Mouse (Mus musculus) frontal cortex, postnatal 10 days (tissue): ENCODE measurements at regions not wholly inside any gene's neighbourhood (a gene's known extent, or its start where the extent isn't known, plus 50 kb on each side); places are given as distances from the start of the nearest gene placed in this dataset.

Source experiments
- DNase-seq, 2 experiments: peaks; one replicate each; pipeline ENCODE4 v3.0.0; 2022; ENCODE audit warnings: low spot score in 2 of 2, mixed read lengths in 1 of 2

DNA sequence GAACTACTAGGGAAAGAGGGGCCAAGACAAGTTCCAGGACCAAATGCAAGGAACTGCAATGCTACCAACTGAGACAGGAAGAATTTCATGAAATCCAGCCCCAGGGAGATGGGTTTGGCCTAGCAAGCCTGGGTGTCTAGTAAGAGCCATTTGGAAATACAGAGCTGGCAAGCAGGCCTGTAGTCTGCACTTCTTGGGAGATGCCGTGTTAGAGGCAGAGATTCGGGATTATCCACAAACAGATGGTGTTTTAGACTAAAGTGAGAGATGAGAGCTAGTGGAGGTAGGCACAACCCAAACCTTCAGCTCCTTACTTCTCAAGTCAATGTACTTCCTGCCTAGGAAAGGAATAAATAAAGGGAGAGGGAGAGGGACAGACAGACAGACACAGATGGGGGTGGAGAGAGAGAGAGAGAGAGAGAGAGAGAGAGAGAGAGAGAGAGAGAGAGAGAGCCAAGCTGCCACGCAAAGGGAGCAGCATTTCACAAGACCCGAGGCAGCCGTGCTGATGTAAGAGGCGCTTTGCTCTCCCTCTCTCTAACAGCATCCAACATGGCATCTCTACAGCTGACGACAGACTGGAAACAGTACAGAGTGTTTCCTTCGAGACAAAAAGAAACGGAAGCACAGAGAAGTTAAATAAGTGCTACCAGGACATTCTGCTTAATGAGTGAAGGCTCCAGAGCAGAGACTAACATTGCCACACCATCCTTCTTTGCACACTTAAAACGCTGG is 182.9 kb downstream of the Irs2 start:
- no peak for DNase-seq

DNA sequence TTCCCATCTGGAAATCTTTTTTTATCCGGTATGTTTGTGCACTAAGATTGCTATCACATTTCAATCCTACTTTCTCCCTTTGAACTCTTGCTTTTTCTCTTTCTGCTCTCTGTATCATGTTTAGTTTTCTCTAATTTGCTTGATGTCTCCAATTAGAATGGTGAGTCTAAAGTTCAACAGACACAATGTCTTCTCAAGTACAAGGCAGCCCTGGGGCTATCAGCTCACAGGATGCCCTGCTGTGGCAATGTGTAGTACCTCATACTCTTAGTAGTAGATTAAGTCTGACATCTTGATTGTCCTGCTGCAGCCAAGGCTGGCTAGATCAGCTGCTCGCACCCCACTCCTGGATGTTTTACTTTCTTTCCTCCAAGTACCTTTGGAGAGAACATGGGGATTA is 186.4 kb downstream of the Irs2 start:
- DNase-seq = no peak

DNA sequence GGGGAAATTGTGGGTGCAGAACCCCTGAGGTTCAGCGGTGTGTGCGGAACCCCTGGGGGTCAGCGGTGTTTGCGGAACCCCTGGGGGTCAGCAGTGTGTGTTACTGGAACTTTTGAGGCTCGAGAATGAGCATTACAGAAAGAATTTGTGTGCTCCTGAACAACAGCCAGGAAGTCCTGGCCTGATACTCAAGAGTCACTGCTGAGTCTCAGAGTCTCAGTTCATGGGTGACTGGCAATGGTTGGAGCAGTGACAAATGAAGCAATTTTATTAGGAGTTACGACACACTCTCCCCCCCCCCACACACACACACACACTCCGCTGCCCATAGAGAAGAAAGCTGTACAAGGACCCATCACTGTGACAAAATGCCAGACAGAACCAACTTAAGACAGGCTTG is 193.8 kb downstream of the Irs2 start:
- DNase-seq = no peak

DNA sequence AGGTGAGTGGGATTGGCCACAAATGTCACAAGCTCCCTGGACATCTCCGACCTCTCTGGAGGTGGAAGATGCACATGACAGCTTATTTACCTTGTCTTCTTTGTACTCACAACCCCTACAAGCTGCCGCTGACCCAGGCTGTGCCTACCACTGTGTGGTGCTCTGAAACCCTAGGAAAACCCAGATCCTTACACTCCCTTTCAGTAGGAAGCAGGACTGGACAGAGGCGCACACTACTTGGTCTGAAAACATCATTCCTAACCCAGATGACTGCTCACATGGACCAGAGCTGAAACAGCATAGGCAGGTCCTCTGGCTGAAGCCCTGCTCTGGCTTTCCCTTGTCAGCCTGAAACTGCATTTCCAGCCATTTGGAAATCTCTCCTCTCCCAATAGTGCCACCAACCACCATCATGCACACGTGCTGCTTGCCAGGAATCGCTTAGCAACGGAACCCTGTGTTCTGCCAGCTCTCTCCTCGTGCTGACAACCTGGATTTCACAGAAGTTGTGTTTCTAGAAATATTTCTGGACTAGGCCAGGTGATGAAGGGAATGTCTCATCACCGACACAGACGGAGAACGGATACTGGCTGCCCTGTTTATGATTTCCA is 196.1 kb downstream of the Irs2 start:
- DNase-seq = peak; percentile 36 to 38

DNA sequence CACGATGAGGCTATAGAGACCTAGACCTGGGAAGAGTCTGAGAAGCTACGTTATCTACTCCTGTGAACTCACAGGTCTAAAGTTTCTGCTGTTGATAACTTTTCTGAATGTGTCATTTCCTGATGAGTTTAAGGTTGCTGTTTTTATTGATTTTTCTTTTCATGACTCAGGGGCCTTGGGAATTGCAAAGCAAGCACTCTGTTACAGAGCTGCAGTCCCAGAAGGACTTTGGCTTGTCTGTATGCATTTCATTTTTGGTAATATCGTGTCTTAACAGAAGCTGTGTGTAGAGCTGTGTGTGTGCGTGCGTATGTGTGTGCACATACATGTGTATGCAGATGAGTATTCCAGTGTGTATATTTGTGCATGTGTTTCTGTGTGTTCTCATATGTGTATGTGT is 201.2 kb downstream of the Irs2 start:
- no peak for DNase-seq

DNA sequence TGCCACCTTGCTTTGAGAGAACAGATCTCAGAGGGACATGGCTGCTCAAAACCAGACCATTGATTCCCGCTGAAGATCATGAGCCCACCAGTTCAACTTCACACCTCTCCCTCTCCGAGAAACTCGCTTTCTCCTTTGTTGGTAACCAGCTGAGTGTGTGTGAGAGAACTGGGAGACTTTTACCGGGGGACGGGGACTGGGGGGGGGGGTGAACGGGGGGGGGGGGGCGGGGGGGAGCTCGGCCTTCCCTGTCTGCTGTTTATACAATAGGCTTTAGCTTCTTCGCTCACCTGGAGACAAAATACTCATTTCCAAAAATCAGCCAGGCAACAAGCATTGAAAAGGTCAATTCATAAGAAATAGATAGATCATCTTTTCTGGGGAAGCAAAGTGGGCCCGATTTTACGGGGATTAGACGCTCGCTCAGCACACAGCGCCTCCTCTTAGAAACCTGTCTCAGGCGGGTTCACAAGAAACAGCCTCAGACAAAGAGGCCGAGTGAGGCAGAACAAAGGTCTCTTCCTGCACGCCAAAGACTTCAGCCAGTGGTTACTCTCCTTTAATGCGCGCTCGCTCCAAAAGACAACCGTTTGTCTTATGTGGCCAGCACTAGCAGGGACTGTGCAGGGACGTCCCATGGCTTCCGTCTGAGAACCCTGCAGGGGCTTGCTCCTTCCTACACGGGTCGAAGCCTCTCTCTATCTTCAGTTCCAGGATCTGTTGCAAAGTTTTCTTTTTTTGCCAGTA is 202.7 kb downstream of the Irs2 start:
- no peak for DNase-seq

DNA sequence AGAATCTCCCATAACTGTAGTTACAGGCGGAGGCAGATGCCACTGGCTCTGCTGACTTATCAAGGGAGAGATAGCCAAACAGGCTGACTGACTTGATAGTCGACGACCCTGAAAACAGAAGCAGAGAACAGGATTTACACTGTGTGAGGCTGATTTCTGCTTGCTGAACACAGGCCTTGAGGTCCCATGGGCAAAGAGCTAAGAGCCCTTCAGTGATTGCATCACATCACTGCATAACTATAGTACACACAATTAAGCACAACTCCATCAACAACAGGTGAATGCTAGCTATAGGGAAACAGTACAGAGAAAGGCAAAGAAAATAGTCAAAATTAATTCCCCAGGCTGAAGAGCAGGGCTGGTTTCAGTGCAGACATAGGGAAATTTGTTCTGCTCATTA is 203.3 kb downstream of the Irs2 start:
- DNase-seq = no peak

DNA sequence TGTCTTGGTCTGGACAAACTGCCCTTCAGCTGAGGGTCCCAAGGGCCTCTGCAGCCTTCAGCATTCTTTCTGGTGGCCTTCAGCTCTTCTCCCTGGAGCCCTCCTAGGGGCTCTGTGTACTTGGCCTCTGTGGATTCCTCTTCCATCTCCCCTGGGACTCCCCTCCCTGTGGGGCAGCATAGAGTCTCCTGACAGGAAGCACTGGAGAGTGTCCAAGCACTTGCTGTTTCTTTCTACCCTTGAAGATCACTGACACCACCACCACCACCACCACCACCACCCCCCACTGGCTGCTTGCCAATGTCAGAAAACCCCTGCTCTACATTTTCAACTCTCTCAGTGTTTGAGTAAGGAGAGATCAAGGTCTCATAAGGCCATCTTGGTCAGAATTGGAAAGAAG is 206.3 kb downstream of the Irs2 start:
- DNase-seq = no peak

DNA sequence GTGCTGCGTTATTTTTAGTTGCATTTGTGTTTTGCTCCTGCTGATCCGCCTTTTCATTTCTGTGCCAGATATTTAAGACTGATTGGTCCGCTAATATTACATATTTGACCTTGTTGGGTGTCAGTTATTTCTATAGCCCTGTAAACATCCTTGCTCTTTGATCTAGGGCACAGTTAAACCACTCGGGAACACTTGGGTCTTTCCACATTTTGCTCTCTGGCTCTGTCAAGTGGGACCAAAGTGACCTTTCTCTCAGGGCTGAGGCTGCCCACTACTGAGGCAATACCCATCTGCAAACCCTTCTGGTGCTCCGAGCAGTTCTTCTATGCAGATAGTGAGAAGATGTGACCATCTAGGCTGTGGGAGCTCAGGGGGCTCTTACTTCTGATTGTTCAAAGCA is 206.7 kb downstream of the Irs2 start:
- DNase-seq = no peak

DNA sequence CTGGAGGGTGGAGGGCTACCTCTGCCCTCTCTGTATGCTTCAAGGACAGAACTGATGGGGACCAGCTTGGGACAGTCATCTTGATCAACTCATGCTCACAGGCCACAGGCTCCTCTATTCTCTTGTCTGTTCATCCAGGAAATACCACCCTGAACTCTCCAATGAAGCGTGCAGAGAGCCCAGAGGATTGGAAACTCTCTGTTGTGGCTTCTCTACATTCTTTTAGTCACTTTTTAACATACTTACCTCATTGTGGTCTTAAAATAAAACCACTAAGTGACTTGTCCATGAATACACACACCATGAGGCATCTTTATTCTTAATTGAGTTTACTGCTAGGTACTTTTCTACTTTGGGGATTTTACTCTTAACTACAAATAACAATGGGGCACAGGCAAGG is 209.8 kb downstream of the Irs2 start:
- no peak for DNase-seq

DNA sequence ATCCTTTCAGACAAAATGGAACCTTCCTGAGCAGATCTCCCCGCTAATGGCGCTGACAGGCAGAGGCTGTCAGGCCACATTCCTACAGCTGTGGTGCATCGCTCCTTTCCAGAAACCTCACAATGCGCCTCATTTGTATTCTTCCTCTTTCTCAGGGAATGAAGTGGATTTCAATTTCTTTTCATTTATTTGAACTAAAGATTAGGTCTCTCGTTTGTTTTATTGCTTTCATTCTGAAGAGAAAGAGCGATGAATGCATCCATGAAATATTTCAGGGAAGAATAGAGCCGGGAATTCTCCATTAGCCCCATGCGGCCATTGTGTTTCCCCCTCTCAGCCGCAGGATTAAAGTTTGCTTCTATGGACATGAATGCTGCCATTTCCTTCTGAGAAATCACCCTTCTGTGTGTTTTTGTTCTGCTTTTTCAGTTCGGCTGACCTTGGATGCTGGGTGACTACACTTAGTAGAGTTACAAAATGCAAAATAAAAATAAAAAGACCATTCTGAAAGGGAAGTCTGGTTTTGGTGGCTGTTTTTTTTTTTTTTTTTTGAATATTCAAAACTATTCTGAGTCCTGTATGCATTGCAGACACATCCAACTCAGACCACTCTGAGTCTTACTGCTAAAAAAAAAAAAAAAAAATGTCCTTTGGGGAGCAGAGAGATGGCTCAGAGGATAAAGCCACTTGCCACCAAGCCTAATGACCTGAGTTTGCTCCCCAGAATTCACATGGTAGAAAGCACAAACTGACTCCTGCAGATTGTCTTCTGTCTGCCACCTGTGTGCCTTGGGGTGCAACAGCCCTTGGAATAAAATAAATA is 213.7 kb downstream of the Irs2 start:
- no peak for DNase-seq

DNA sequence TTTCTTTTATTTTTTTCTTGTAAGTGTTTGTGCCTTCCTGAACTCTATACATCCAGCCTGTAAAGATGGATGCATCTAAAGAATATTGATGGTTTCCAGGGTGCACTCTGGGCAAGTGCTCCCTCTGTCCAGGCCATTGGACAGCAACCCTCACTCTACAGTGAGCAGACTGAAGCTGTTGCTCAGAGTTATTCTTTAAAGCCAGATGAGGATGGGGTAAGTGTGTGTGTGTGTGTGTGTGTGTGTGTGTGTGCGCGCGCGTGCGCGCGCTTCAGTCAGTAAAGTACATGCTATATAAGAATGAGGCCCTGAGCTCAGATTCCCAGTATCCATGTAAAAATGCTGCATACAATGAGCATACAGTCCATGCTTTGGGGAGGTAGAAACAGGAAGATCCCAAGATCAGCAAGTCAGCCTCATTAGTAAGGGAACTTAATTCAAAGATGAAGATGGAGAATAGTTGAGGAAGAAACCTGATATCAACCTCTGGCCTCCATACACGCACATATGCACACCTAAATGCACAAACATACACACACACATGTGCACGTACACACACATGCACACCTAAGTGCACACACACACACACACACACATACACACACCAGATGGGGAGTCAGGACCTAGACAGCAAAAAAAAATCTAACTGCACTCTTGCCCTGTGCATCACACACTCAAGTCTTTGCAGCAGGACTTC is 214.4 kb downstream of the Irs2 start:
- DNase-seq = no peak

DNA sequence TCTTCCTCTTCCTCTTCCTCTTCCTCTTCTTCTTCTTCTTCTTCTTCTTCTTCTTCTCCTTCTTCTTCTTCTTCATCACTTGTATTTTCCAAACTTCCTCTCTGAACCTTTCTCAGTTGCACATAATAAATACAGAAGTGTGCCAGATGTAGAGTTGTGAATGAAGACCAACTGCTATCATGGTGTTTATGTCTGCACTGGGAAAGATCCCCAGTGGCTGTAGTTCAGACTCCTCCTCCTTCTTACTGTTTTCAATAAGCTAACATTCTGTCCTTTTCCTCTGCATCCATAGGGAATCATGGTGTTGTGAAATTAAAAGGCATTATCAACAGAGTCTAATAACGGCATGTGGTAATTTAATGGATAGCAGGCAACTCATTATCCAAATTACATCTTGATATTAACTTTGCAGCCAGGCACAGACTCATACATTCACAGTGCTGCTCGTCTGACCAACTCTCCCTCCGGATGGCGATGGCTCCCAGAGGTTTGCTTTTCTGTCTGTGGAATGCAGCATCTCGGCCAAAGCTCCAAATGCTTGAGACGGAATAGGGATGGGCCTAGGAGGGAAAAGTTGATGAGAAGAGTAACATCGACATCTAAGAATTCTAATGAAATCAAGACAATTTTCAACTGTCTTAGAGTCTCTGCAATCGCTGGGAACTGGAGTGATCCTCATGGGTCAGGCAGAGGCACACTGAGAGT is 219.6 kb downstream of the Irs2 start:
- no peak for DNase-seq

DNA sequence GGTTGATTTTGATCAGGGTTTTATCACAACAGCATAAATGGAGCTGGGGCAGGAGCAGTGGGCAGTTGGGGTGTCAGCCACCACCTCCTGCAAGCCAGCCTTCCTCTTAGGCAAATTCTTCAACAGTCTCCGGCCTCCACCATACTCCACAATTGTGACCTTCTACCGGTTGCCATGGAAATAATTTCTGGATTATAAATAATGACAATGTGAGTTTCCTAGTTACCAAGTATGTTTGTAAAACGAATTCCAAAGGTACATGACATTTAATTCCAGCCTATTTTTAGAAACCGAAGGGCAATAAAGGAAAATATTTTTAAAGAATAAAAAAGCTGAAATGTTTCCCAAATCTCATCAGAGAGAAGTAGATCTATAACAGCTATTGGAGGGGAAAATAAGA is 222.5 kb downstream of the Irs2 start:
- DNase-seq = no peak

DNA sequence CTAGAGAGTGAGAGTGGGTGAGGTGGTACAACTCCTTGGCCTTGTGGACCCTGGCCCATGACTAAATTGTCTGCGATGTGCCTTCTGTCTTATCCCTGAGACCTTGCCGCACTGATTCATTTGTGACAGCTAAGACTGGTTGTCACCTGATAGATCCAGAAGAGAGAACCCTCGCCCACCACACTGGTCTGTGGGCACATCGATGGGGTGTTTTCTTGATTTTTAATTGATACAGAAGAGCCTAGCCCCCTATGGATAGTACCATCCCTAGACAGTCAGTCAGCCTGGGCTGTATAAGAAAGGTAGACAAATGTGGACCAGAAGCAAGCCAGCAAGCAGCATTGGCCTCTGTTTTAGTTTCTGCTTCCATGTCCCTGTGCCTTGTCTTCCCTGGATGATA is 222.9 kb downstream of the Irs2 start:
- DNase-seq = no peak

DNA sequence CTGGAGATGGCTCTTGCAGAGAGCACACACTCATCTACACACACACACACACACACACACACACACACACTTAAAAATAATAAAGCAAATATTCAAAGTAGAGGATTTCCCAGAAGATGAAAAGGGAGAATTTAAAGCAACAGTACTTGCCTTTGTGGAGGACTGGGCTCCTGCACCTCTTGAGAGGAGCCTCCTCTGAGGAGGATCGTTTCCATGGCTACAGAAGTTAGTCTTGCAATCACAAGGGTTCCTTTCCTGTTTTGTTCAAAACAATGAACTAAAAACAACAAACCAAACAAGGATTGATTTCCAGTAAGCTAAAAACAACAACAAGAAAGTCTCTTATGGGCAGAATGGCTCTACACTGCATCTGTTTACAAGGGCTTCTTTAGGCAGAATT is 223.8 kb downstream of the Irs2 start:
- DNase-seq = no peak

DNA sequence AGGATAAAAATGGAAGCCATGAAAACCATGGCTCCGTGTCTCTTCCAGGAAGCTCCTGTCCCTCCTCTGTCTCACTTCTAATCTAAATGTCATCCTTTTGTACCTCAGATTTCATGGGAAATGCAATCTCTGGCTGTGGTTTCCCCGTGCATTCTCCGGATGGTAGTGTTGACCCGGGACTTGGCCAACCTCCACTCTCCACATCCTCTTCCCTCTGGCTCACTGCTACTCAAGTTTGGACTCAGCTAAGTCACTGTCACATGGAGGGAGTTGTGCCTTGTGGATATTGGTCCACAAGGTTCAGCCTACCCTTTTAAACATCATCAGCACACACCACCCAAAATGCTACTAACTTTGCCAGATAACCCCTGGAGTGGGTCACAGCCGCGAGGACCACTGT is 226.4 kb downstream of the Irs2 start:
- no peak for DNase-seq

DNA sequence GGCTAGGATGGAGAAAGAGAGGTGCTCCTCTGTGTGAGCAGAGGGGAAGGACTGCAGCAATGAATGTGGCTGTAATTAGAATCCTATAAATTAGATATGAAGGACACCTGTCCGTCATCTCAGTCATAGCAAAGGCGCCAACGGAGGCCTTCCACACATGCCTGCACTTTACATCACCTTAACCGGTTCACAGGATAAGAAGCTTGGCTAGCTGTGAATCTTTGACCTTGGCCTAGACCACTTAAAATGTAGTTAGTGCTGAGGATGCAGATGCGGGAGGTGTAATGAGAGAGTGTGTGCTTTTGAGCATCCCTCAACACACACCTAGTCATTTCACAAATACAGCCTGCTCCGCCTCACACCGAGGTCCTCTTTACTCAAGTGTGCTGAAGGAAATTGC is 228.6 kb downstream of the Irs2 start:
- DNase-seq = no peak

DNA sequence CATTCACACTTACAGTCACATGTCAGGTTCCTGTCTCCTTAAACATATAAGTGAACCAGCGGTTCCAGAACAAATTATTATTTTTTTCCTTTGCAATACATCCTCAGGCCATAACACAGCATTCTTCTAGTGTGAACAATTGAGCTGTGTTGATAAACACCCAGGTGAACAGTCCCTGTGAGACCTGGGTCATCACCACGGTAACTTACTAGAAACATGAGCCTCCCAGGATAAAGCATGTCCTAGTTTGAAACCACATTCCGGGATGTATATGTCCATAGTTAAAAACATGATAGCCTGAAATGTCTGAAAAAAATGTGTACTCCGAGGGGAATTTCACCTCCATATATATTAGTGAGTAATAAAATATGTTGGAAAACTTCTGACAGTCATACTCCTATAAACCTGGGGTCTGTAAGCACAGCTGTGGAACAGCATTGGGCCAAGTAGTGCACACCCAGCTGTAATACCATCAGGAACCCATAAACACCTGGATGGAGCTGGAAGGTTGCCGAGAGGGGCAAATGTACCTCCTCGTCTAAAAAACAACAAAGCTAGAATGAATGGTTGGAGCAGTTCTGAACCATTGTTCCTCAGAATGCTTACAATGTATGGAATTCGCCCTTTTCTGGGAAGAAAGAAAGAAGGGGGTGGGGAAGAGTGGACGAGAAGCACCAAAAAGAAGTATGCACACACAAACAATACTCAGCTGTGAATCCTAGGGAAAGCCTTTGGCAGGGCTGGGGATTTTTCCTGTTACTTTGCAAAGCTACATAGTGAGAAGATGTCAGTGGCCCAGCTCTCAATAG is 232.9 kb downstream of the Irs2 start:
- DNase-seq = no peak

DNA sequence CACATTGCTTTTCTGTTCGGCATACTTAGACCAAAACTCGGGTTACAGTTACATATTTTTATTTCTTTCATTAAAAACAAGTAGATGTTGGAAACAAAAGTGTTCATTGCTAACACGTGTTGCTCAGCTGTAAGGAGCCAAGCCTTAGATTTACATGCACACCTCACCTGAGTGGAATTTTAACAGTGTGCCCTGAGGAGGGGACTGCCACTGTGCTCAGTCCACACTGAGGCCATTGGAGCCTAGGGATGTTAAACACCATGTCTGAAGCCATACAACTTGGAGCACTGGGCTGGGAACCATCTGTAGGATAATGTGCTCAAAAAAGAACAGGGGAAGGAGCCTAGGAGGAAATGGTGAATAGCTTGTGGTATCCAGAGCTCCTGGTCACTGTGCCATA is 233.5 kb downstream of the Irs2 start:
- DNase-seq = no peak
